Mouse (Mus musculus): ENCODE measurements around the gene Gm29609. TPM values are rescaled to one million over a fixed set of nuclear protein-coding genes. Genes with fewer than 3 reads are reported as not detected.

Gene Gm29609
- total RNA-seq, 2 experiments from 2014 or later, result 3.0 to 4.4 TPM

GRCm38 (mm10) chr5:31153516-31154151 is 26.1 kb downstream of the Gm29609 start:
- DNase-seq (ENCODE audit: low spot score in 2 of 2), result no peak

GRCm38 (mm10) chr5:31151746-31152145 is 28.0 kb downstream of the Gm29609 start:
- no peak for DNase-seq (ENCODE audit: low spot score in 2 of 2)

GRCm38 (mm10) chr5:31149781-31150180 is 29.9 kb downstream of the Gm29609 start:
- no peak for DNase-seq (ENCODE audit: low spot score in 2 of 2)

- no peak for DNase-seq (ENCODE audit: low spot score in 2 of 2)
Measured at GRCm38 (mm10) chr5:31138968-31139425, 40.7 kb downstream of the Gm29609 start.

- DNase-seq (ENCODE audit: low spot score in 2 of 2), result no peak
Measured at GRCm38 (mm10) chr5:31138241-31138967, 41.3 kb downstream of the Gm29609 start, which contains the start of gene Ucn. Ucn (minus strand) TSS chr5:31138829.

- no peak for DNase-seq (ENCODE audit: low spot score in 2 of 2)
Measured at GRCm38 (mm10) chr5:31137658-31138057, 42.1 kb downstream of the Gm29609 start.

GRCm38 (mm10) chr5:31136730-31137424 is 42.8 kb downstream of the Gm29609 start:
- DNase-seq (ENCODE audit: low spot score in 2 of 2), result no peak

- peak in 1 of 2 experiments; percentile 14 for DNase-seq (ENCODE audit: low spot score in 2 of 2)
Measured at GRCm38 (mm10) chr5:31126050-31126449, 53.7 kb downstream of the Gm29609 start.

- DNase-seq (ENCODE audit: low spot score in 2 of 2), result no peak
Measured at GRCm38 (mm10) chr5:31123481-31123880, 56.2 kb downstream of the Gm29609 start.

- DNase-seq (ENCODE audit: low spot score in 2 of 2), result peak; percentile 28 to 54
Measured at GRCm38 (mm10) chr5:31121111-31121510, 58.6 kb downstream of the Gm29609 start.

- no peak for DNase-seq (ENCODE audit: low spot score in 2 of 2)
Measured at GRCm38 (mm10) chr5:31116912-31117311, 62.8 kb downstream of the Gm29609 start.

- no peak for DNase-seq (ENCODE audit: low spot score in 2 of 2)
Measured at GRCm38 (mm10) chr5:31116354-31116753, 63.4 kb downstream of the Gm29609 start, which contains the start of gene Trim54. Trim54 (plus strand) TSS chr5:31116712.

- no peak for DNase-seq (ENCODE audit: low spot score in 2 of 2)
Measured at GRCm38 (mm10) chr5:31110781-31111180, 68.9 kb downstream of the Gm29609 start.

GRCm38 (mm10) chr5:31108000-31108490 is 71.7 kb downstream of the Gm29609 start, which contains the start of gene Slc30a3:
Slc30a3 (minus strand) TSS chr5:31108237.
- no peak for DNase-seq (ENCODE audit: low spot score in 2 of 2)

- no peak for DNase-seq (ENCODE audit: low spot score in 2 of 2)
Measured at GRCm38 (mm10) chr5:31105814-31106335, 73.8 kb downstream of the Gm29609 start, which contains the start of gene Dnajc5g. Dnajc5g (plus strand) TSS chr5:31106285.

- no peak for DNase-seq (ENCODE audit: low spot score in 2 of 2)
Measured at GRCm38 (mm10) chr5:31095711-31096480, 83.8 kb downstream of the Gm29609 start.

GRCm38 (mm10) chr5:31094799-31095691 is 84.7 kb downstream of the Gm29609 start:
- DNase-seq (ENCODE audit: low spot score in 2 of 2), result peak; percentile 63 to 82

Data from left cerebral cortex, adult 18-20 months (tissue).